Mouse (Mus musculus): ENCODE measurements at regions not wholly inside any gene's neighbourhood (a gene's known extent, or its start where the extent isn't known, plus 50 kb on each side); places are given as distances from the start of the nearest gene placed in this dataset.

DNA sequence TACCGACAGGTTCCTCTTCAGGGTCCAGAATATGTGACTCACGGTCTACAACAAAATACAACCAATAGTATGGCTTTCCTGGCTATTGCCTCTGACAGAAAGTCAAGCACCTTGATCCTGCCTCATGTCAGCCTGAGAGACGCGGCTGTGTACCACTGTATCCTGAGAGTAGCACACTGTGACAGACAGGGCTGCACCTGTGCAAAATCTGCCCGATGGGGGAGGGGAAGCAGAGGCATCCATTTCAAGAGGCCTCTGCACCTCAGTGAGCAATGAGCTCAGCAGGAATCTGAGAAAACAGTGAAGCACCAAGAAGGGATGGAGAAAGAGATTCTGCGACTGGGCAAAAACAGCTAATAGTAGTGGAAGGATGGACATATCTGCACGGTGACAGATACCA, 377.3 kb downstream of the Dad1 start:
- Histone ChIP-seq H3K27me3 (ENCODE audit: control insufficient read depth, insufficient read depth, low read length) (no peaks in the 10 kb centered on the region), H3K9me3 (ENCODE audit: control insufficient read depth, low read length) (no peaks in the 10 kb centered on the region), H3K9ac (ENCODE audit: low read depth, low read length) (no peak overlapping the region), H3K36me3 (ENCODE audit: control insufficient read depth, insufficient read depth, low read length) (no peaks in the 10 kb centered on the region), H3K27ac (ENCODE audit: low read depth, low read length) (no peak overlapping the region), H3K4me2 (replicated peaks; ENCODE audit: low read depth, low read length) (no peak overlapping the region), H3K4me3 (ENCODE audit: low read length) (no peak overlapping the region), H3K4me1 (ENCODE audit: control insufficient read depth, insufficient read depth, low read length) (no peaks in the 10 kb centered on the region)
- WGBS = 68% methylated on average over 7 of the region's 7 CpGs
- no peak for ATAC-seq (ENCODE audit: low FRiP score, low TSS enrichment)

DNA sequence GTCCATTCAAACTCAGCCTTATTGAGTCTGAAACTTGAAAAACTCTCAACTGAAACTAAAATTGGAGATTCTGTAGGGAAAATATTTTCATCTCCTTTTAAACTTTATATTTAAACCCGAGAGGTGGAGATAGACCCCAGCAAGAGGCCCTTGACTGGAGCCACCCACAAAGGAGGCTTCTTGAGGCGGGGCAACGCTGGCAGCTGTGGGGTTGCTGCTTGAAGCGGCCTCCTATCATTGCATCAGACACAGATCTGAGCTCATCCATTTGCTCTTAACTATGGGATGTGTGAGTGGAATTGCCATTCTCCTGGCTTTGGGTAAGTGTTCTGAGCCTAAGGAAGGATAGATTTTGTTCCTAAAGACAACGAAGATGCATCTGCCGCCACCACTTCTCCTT, 378.2 kb downstream of the Dad1 start:
- no peaks in the 10 kb centered on the region for H3K9me3 ChIP-seq (ENCODE audit: control insufficient read depth, low read length)
- H3K27me3 ChIP-seq (ENCODE audit: control insufficient read depth, insufficient read depth, low read length) = no peaks in the 10 kb centered on the region
- H3K36me3 ChIP-seq (ENCODE audit: control insufficient read depth, insufficient read depth, low read length) = no peaks in the 10 kb centered on the region
- WGBS = 64% methylated on average over 6 of the region's 6 CpGs
- no peak overlapping the region for H3K9ac ChIP-seq (ENCODE audit: low read depth, low read length)
- H3K4me1 ChIP-seq (ENCODE audit: control insufficient read depth, insufficient read depth, low read length) = no peaks in the 10 kb centered on the region
- H3K27ac ChIP-seq (ENCODE audit: low read depth, low read length) = no peak overlapping the region
- no peak overlapping the region for H3K4me2 ChIP-seq (replicated peaks; ENCODE audit: low read depth, low read length)
- ATAC-seq (ENCODE audit: low FRiP score, low TSS enrichment) = no peak
- no peak overlapping the region for H3K4me3 ChIP-seq (ENCODE audit: low read length)

DNA sequence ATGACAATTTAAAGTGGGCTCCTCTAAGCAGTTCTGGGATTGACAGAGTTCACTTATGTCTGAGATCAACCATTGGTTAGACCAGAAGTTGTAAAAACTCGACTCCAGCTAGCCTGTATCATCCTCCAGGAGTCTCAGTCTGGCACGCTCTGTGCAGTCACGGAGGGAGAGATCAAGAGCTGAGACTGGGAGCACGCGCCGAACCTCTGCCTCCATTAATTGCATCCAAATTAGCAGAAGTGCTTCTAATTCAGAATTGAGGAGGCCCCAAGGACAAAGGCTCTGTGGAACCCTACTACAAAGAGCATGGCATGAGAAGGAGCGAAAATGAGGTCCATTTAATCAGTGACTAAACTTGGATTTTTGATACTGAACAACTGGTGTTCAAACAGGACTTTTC, 406.9 kb downstream of the Dad1 start:
- H3K4me2 ChIP-seq (replicated peaks; ENCODE audit: low read depth, low read length) = no peak overlapping the region
- 54% methylated on average over 7 of the region's 7 CpGs for WGBS
- no peak for ATAC-seq (ENCODE audit: low FRiP score, low TSS enrichment)
- no peaks in the 10 kb centered on the region for H3K27me3 ChIP-seq (ENCODE audit: control insufficient read depth, insufficient read depth, low read length)
- no peak overlapping the region for H3K9ac ChIP-seq (ENCODE audit: low read depth, low read length)
- H3K4me3 ChIP-seq (ENCODE audit: low read length) = no peak overlapping the region
- H3K4me1 ChIP-seq (ENCODE audit: control insufficient read depth, insufficient read depth, low read length) = no peaks in the 10 kb centered on the region
- H3K36me3 ChIP-seq (ENCODE audit: control insufficient read depth, insufficient read depth, low read length) = no peaks in the 10 kb centered on the region
- no peaks in the 10 kb centered on the region for H3K9me3 ChIP-seq (ENCODE audit: control insufficient read depth, low read length)
- H3K27ac ChIP-seq (ENCODE audit: low read depth, low read length) = no peak overlapping the region

DNA sequence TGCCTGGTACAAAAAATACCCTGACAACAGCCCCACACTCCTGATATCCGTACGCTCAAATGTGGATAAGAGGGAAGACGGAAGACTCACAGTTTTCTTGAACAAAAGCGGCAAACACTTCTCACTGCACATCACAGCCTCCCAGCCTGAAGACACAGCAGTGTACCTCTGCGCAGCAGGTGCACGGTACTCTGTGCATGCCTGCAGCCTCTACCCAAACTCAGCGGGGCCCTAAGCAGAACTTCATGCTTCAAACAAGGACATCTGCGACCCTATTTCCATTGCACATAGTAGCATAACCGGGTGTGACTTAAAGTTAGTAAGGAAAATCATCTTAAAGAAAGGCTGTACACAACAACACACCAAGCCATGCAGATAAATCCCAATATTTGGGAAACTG, 408.3 kb downstream of the Dad1 start:
- Histone ChIP-seq H3K4me1 (ENCODE audit: control insufficient read depth, insufficient read depth, low read length) (no peaks in the 10 kb centered on the region), H3K36me3 (ENCODE audit: control insufficient read depth, insufficient read depth, low read length) (no peaks in the 10 kb centered on the region), H3K4me2 (replicated peaks; ENCODE audit: low read depth, low read length) (no peak overlapping the region), H3K27ac (ENCODE audit: low read depth, low read length) (no peak overlapping the region), H3K27me3 (ENCODE audit: control insufficient read depth, insufficient read depth, low read length) (no peaks in the 10 kb centered on the region), H3K9me3 (ENCODE audit: control insufficient read depth, low read length) (no peaks in the 10 kb centered on the region), H3K9ac (ENCODE audit: low read depth, low read length) (no peak overlapping the region), H3K4me3 (ENCODE audit: low read length) (no peak overlapping the region)
- WGBS = 95% methylated on average over 9 of the region's 9 CpGs
- no peak for ATAC-seq (ENCODE audit: low FRiP score, low TSS enrichment)

DNA sequence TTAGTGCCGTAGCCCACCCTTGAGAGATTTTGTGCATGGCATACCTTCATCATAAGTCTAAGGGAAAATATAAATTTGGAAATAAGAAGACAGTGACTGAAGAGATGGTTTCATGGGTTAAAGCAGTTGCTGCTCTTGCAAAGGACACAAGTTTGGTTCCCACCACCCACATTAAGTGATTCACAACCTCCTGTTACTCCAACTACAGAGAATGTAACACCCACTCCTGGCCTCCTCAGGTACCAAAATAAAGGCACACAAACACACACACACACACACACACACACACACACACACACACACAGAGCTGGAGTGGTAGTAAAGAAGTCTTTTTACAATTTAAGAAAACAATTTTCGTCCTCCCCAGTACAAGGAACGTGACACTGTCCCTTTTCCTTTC, 421.4 kb downstream of the Dad1 start:
- Histone ChIP-seq H3K36me3 (ENCODE audit: control insufficient read depth, insufficient read depth, low read length) (no peaks in the 10 kb centered on the region), H3K9ac (ENCODE audit: low read depth, low read length) (no peak overlapping the region), H3K4me2 (replicated peaks; ENCODE audit: low read depth, low read length) (no peak overlapping the region), H3K4me3 (ENCODE audit: low read length) (no peak overlapping the region), H3K4me1 (ENCODE audit: control insufficient read depth, insufficient read depth, low read length) (no peaks in the 10 kb centered on the region), H3K27ac (ENCODE audit: low read depth, low read length) (no peak overlapping the region), H3K9me3 (ENCODE audit: control insufficient read depth, low read length) (no peaks in the 10 kb centered on the region), H3K27me3 (ENCODE audit: control insufficient read depth, insufficient read depth, low read length) (no peaks in the 10 kb centered on the region)
- ATAC-seq (ENCODE audit: low FRiP score, low TSS enrichment) = no peak
- 56% methylated on average over 3 of the region's 3 CpGs for WGBS

DNA sequence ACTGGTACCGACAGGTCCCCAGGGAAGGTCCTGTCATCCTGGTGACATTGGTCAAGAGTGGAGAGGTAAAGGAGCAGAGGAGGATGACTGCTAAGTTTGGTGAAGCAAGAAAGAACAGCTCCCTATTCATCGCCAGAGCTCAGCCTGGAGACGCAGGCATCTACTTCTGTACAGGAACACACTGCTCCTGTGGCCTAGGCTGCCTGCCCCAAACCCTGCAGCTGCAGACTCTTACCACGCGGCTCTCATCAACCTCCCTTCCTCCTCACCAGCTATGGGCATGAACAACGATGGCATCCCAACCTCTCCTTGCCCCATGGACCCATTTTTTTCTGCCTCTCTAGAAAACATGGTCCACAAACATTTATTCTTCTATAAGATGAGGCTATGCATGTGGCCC, 422.3 kb downstream of the Dad1 start:
- WGBS = 96% methylated on average over 6 of the region's 6 CpGs
- Histone ChIP-seq H3K27ac (ENCODE audit: low read depth, low read length) (no peak overlapping the region), H3K4me1 (ENCODE audit: control insufficient read depth, insufficient read depth, low read length) (no peaks in the 10 kb centered on the region), H3K9ac (ENCODE audit: low read depth, low read length) (no peak overlapping the region), H3K9me3 (ENCODE audit: control insufficient read depth, low read length) (no peaks in the 10 kb centered on the region), H3K36me3 (ENCODE audit: control insufficient read depth, insufficient read depth, low read length) (no peaks in the 10 kb centered on the region), H3K27me3 (ENCODE audit: control insufficient read depth, insufficient read depth, low read length) (no peaks in the 10 kb centered on the region), H3K4me2 (replicated peaks; ENCODE audit: low read depth, low read length) (no peak overlapping the region), H3K4me3 (ENCODE audit: low read length) (no peak overlapping the region)
- ATAC-seq (ENCODE audit: low FRiP score, low TSS enrichment) = no peak

DNA sequence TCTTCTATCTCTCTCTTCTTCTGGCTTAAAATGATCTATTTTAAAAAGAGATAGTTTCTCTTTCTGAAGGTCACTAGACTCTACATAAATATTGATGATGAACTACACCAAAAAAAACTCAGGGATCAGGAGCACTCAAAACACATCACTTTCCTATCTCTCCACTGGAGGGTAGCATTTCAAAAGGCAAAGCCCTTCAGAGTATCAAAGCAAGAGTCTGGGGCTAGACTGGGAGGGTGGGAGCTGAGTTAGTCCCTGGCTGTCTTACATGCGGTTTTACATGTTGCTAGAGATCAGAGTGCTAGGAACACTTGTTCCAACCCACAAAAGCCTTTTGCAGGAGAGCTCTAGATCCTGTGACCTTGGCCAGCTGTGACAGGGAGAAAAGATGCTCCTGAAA, 423.2 kb downstream of the Dad1 start:
- 37% methylated on average over 1 of the region's 1 CpGs for WGBS
- no peak overlapping the region for H3K4me2 ChIP-seq (replicated peaks; ENCODE audit: low read depth, low read length)

DNA sequence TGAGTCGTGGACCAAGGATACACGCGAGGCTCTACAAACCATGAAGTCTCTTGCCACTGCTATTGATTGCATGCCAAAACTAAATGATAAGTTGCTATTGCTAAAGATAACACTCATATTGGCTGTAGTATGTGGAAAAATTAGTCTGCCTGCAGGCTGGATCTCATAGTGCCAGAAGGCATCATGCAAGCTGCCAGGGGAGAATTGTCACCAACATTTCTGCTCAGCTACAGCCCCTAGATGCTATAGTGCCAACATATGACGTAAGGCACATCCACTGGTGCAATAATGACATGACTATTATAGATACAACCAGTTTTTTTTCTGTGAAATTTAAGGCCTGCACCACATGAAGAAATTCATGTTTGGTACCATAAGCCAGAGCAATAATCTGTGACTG, 427.1 kb downstream of the Dad1 start:
- Histone ChIP-seq H3K4me3 (ENCODE audit: low read length) (no peak overlapping the region), H3K4me1 (ENCODE audit: control insufficient read depth, insufficient read depth, low read length) (no peaks in the 10 kb centered on the region), H3K36me3 (ENCODE audit: control insufficient read depth, insufficient read depth, low read length) (no peaks in the 10 kb centered on the region), H3K27ac (ENCODE audit: low read depth, low read length) (no peak overlapping the region), H3K9ac (ENCODE audit: low read depth, low read length) (no peak overlapping the region), H3K4me2 (replicated peaks; ENCODE audit: low read depth, low read length) (no peak overlapping the region), H3K9me3 (ENCODE audit: control insufficient read depth, low read length) (no peaks in the 10 kb centered on the region), H3K27me3 (ENCODE audit: control insufficient read depth, insufficient read depth, low read length) (no peaks in the 10 kb centered on the region)
- 91% methylated on average over 4 of the region's 4 CpGs for WGBS
- ATAC-seq (ENCODE audit: low FRiP score, low TSS enrichment) = no peak

More for the DNA sequence above, 423.2 kb downstream of the Dad1 start:
- no peak overlapping the region for H3K9ac ChIP-seq (ENCODE audit: low read depth, low read length)
- no peaks in the 10 kb centered on the region for H3K9me3 ChIP-seq (ENCODE audit: control insufficient read depth, low read length)
- no peak overlapping the region for H3K27ac ChIP-seq (ENCODE audit: low read depth, low read length)
- no peaks in the 10 kb centered on the region for H3K4me1 ChIP-seq (ENCODE audit: control insufficient read depth, insufficient read depth, low read length)
- no peaks in the 10 kb centered on the region for H3K36me3 ChIP-seq (ENCODE audit: control insufficient read depth, insufficient read depth, low read length)
- no peak overlapping the region for H3K4me3 ChIP-seq (ENCODE audit: low read length)
- no peak for ATAC-seq (ENCODE audit: low FRiP score, low TSS enrichment)
- H3K27me3 ChIP-seq (ENCODE audit: control insufficient read depth, insufficient read depth, low read length) = no peaks in the 10 kb centered on the region

DNA sequence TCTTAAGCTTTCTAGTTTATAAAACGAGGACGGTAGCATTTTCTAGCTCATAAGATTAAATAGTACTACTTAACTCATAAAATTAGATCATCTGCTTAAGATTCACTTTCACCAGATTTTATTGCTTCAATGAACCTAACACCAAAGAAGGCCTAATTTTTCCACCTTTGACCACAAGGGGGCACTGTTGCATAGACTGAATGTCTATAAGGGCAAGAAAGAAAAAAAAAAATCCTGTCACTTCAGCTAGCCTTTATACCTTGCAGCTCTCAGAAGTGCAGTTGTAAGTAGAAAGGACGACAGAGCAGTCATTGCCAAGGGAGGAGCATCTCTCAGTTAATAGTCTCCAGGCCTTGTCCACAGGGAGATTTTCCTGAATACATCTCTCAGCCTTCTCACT, 447.7 kb downstream of the Dad1 start:
- H3K9ac ChIP-seq (ENCODE audit: low read depth, low read length) = no peak overlapping the region
- no peaks in the 10 kb centered on the region for H3K9me3 ChIP-seq (ENCODE audit: control insufficient read depth, low read length)
- WGBS = 17% methylated on average over 3 of the region's 3 CpGs
- H3K4me1 ChIP-seq (ENCODE audit: control insufficient read depth, insufficient read depth, low read length) = no peaks in the 10 kb centered on the region
- no peaks in the 10 kb centered on the region for H3K27me3 ChIP-seq (ENCODE audit: control insufficient read depth, insufficient read depth, low read length)
- H3K27ac ChIP-seq (ENCODE audit: low read depth, low read length) = no peak overlapping the region
- no peak overlapping the region for H3K4me3 ChIP-seq (ENCODE audit: low read length)
- no peaks in the 10 kb centered on the region for H3K36me3 ChIP-seq (ENCODE audit: control insufficient read depth, insufficient read depth, low read length)
- H3K4me2 ChIP-seq (replicated peaks; ENCODE audit: low read depth, low read length) = no peak overlapping the region
- ATAC-seq (ENCODE audit: low FRiP score, low TSS enrichment) = no peak
